In the genomic region with DNA sequence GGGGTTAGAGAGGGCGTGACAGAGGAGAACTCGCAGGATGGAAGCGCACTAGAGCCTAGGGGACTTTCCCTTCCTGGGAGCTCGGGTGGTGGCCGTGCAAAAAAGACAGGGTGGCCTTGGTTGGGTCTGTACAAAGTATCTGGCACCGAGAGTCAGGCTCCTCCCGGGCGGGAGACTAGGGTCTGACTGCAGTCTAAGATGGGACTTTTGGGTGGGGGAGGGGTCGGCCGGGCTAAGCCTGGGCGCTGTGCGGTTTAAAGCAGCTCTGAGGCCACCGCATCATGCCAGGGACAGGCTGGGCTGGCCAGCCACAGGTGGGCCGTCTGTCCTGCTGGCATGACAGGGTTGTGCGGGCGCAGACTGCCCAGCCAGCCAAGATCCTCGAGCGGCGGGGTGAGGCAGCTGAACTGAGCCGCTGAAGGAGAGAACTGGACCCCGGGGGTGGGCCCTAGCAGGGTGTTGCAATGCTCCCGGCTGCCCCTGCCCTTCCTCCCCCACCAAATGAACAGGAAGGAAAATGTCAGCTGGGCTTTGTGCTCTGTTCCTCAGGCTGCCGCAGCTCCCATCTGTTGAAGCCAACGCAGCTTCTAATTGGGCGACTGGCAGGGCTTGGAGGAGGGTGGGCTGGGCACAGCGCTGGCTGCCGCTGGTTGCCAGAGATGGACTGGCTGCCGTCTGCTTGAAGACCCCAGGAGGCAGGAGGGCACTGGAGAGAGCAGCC, we compare ENCODE assay signal across 8 mouse cellular contexts. TPM values are rescaled to one million over a fixed set of nuclear protein-coding genes. Genes with fewer than 3 reads are reported as not detected.
A peak's percentile ranks its signal among the peaks of the same experiment; 100 is the strongest.
DNase-seq lines count a peak whose midpoint lies in the region; ATAC-seq and TF ChIP-seq lines count a peak whose summit lies in the region.

No protein-coding gene starts in this region.

- TF ChIP-seq EP300 in heart, postnatal 0 days (IDR thresholded peaks at IDR 0.05; ENCODE audit: low read depth) = no peak

- DNase-seq in testis, postnatal 14 days (ENCODE audit: low spot score) = no peak
- DNase-seq in heart, postnatal 0 days (ENCODE audit: low spot score) = peak; percentile 9
- peak; percentile 66 to 68 for DNase-seq in left cerebral cortex, adult 2 months (ENCODE audit: extremely low spot score in 1 of 2, low spot score in 2 of 2)
- DNase-seq in thymus, postnatal 14 days = no peak
- DNase-seq in natural killer cell, adult 2 months (ENCODE audit: low spot score in 2 of 2) = no peak

- TF ChIP-seq POLR2A in testis, adult 2 months (IDR thresholded peaks at IDR 0.05; ENCODE audit: control insufficient read depth, low read depth, low read length) = no peak

- 2% methylated on average over 28 of the region's 28 CpGs for WGBS in embryonic facial prominence, embryonic 13.5 days
- WGBS in heart, postnatal 0 days = 4% methylated on average over 28 of the region's 28 CpGs
- WGBS in midbrain, embryonic 16.5 days = under 1% methylated on average over 27 of the region's 28 CpGs

- 0 out of 2 replicates have a peak, but pooled peaks have one; percentile 15 for ATAC-seq in embryonic facial prominence, embryonic 13.5 days (ENCODE audit: insufficient number of reproducible peaks, insufficient read depth, low FRiP score, low TSS enrichment, low read depth)
- ATAC-seq in heart, postnatal 0 days (ENCODE audit: insufficient read depth, low read depth) = peak; percentile 22; the same call in 1 of the 2 replicates
- ATAC-seq in midbrain, embryonic 16.5 days = peak; percentile 70

- H3K27ac ChIP-seq in testis, adult 2 months (ENCODE audit: control insufficient read depth, insufficient read depth, low read depth, low read length) = no peak overlapping the region
- no peak overlapping the region; the same call in 1 of the 2 replicates for H3K27ac ChIP-seq in embryonic facial prominence, embryonic 13.5 days
- H3K27ac ChIP-seq in heart, postnatal 0 days (ENCODE audit: low read depth) = no peak overlapping the region
- H3K27ac ChIP-seq in left cerebral cortex, adult 2 months = peak overlapping the region; percentile 98
- peak overlapping the region; percentile 88 for H3K27ac ChIP-seq in midbrain, embryonic 16.5 days (ENCODE audit: low read length)

- H3K9me3 ChIP-seq in embryonic facial prominence, embryonic 13.5 days = no peaks in the 10 kb centered on the region
- no peaks in the 10 kb centered on the region for H3K9me3 ChIP-seq in heart, postnatal 0 days (replicated peaks; ENCODE audit: control insufficient read depth, low read length)
- H3K9me3 ChIP-seq in midbrain, embryonic 16.5 days (replicated peaks; ENCODE audit: control insufficient read depth, low read length, poor library complexity, severe bottlenecking) = no peaks in the 10 kb centered on the region

- H3K9ac ChIP-seq in embryonic facial prominence, embryonic 13.5 days = peak overlapping the region; percentile 73
- H3K9ac ChIP-seq in heart, postnatal 0 days (replicated peaks; ENCODE audit: low read depth, low read length) = peak overlapping the region; percentile 48
- H3K9ac ChIP-seq in midbrain, embryonic 16.5 days (ENCODE audit: low read depth, low read length) = peak overlapping the region; percentile 89

- H3K4me2 ChIP-seq in embryonic facial prominence, embryonic 13.5 days = peak overlapping the region; percentile 98
- H3K4me2 ChIP-seq in heart, postnatal 0 days (ENCODE audit: low read depth, low read length) = peak overlapping the region; percentile 96
- peak overlapping the region; percentile 83 for H3K4me2 ChIP-seq in midbrain, embryonic 16.5 days (ENCODE audit: low read length)

- H3K27me3 ChIP-seq in testis, adult 2 months (ENCODE audit: control insufficient read depth, insufficient read depth, low read length) = no peaks in the 10 kb centered on the region; the same call in 1 of the 2 replicates
- peaks cover 85% of the 10 kb centered on the region for H3K27me3 ChIP-seq in embryonic facial prominence, embryonic 13.5 days
- peaks cover 39% of the 10 kb centered on the region for H3K27me3 ChIP-seq in heart, postnatal 0 days (ENCODE audit: control insufficient read depth, insufficient read depth, low read length)
- no peaks in the 10 kb centered on the region for H3K27me3 ChIP-seq in midbrain, embryonic 16.5 days (ENCODE audit: control insufficient read depth, insufficient read depth, low read depth, low read length)

- TF ChIP-seq CTCF in testis, adult 2 months (IDR thresholded peaks at IDR 0.05; ENCODE audit: control insufficient read depth, insufficient read depth, insufficient replicate concordance, low read depth, low read length) = no peak
- no peak for TF ChIP-seq CTCF in heart, postnatal 0 days (IDR thresholded peaks at IDR 0.05; ENCODE audit: low read depth)
- TF ChIP-seq CTCF in left cerebral cortex, adult 2 months (IDR thresholded peaks at IDR 0.05) = no peak

- intact Hi-C loops in left cerebral cortex, adult 2 months (cut with DNase I) = loop anchor here (2.0 to 5.0 kb wide), 3 partner anchors 36 to 122 kb away; no protein-coding TSS in a partner anchor

- H3K36me3 ChIP-seq in testis, adult 2 months (ENCODE audit: control insufficient read depth, insufficient read depth, low read length) = no peaks in the 10 kb centered on the region
- no peaks in the 10 kb centered on the region for H3K36me3 ChIP-seq in embryonic facial prominence, embryonic 13.5 days
- H3K36me3 ChIP-seq in heart, postnatal 0 days (replicated peaks; ENCODE audit: control insufficient read depth, insufficient read depth, low read length) = no peaks in the 10 kb centered on the region
- no peaks in the 10 kb centered on the region for H3K36me3 ChIP-seq in midbrain, embryonic 16.5 days (ENCODE audit: control insufficient read depth, insufficient read depth, low read length)

- peaks cover 17% of the 10 kb centered on the region for H3K4me1 ChIP-seq in testis, adult 2 months (ENCODE audit: control insufficient read depth, insufficient read depth, low read length)
- peaks cover 23% of the 10 kb centered on the region for H3K4me1 ChIP-seq in embryonic facial prominence, embryonic 13.5 days
- peaks cover 20% of the 10 kb centered on the region; the same call in 1 of the 2 replicates for H3K4me1 ChIP-seq in heart, postnatal 0 days (ENCODE audit: control insufficient read depth, insufficient read depth)
- H3K4me1 ChIP-seq in midbrain, embryonic 16.5 days (ENCODE audit: control insufficient read depth, insufficient read depth, low read length) = peaks cover 27% of the 10 kb centered on the region

- peak overlapping the region; percentile 80 for H3K4me3 ChIP-seq in testis, adult 2 months (ENCODE audit: control insufficient read depth, low read depth, low read length)
- peak overlapping the region; percentile 59 for H3K4me3 ChIP-seq in embryonic facial prominence, embryonic 13.5 days
- H3K4me3 ChIP-seq in heart, postnatal 0 days (ENCODE audit: low read depth, low read length) = peak overlapping the region; percentile 63
- H3K4me3 ChIP-seq in left cerebral cortex, adult 2 months = peak overlapping the region; percentile 86
- peak overlapping the region; percentile 78 for H3K4me3 ChIP-seq in midbrain, embryonic 16.5 days (ENCODE audit: low read depth, low read length)

RNA-seq across cellular contexts. Expression of gene Lrrn2, which starts 1.1 kb away (rescaled TPM):
- 0.49 and 0.66 TPM in 2 replicates for polyA plus RNA-seq in testis, adult 2 months (2012; rRNA removed)
- 3.8 and 4.4 TPM in 2 replicates for polyA plus RNA-seq in embryonic facial prominence, embryonic 13.5 days (2015; fragmentation: Nextera tagmentation; extraction: Ambion mirVana)
- total RNA-seq in heart, postnatal 0 days (2014; rRNA removed; ENCODE audit: low replicate concordance) = 5.0 and 5.1 TPM in 2 replicates
- polyA plus RNA-seq in heart, postnatal 0 days (2015; fragmentation: Nextera tagmentation; extraction: Ambion mirVana) = 6.7 and 7.0 TPM in 2 replicates
- 10 to 100 TPM; 91.8 to 99.9 TPM for total RNA-seq in left cerebral cortex, adult 2 months (2021)
- 59.1 and 61.4 TPM in 2 replicates for polyA plus RNA-seq in midbrain, embryonic 16.5 days (2015; fragmentation: Nextera tagmentation; extraction: Ambion mirVana)

Comparison
In these comparisons a context has a peak if more than half of its experiments do, and no peak if none do; other contexts are left out.
1. H3K27ac ChIP-seq: peak in left cerebral cortex, adult 2 months (single experiment) and midbrain, embryonic 16.5 days (single experiment); none in testis, adult 2 months (single experiment), embryonic facial prominence, embryonic 13.5 days (single experiment) and heart, postnatal 0 days (single experiment).
2. DNase-seq: peak in heart, postnatal 0 days (single experiment) and left cerebral cortex, adult 2 months (2 of 2); none in testis, postnatal 14 days (single experiment), thymus, postnatal 14 days (single experiment) and natural killer cell, adult 2 months (0 of 2).
3. ATAC-seq: peak in every context shown above with its lines; median percentile 70 in midbrain, embryonic 16.5 days; 22 in heart, postnatal 0 days; 15 in embryonic facial prominence, embryonic 13.5 days.
4. Peak in every context shown above with its lines, with median percentiles within 50 percentile points of each other: H3K4me3 ChIP-seq, H3K4me2 ChIP-seq and H3K9ac ChIP-seq.